Mouse (Mus musculus): ENCODE results near the gene Msl2. TPM values are rescaled to one million over a fixed set of nuclear protein-coding genes. Genes with fewer than 3 reads are reported as not detected.

Gene Msl2
- total RNA-seq, 2 experiments from 2014 or later = 32.1 to 35.0 TPM

DNA sequence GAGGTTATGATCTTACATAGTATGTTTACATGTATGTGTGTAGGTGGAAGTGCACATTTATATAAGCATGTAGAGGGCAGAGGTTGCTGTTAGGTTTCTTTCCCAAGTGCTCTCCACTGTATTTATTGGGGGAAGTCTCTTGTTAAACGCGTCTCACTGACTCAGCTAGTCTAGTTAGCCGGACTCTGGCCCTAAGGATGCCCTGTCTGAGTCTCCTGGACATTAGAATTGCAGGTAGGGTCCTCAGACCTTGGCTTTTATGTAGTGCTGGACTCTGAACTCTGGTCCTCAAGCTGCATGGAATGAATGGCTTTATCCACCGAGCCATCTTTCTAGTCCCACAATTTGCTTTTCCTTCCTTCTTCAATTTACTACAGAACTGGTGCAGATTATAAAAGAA lies 69.7 kb downstream of the Msl2 start:
- DNase-seq (ENCODE audit: low spot score in 2 of 2) = no peak

DNA sequence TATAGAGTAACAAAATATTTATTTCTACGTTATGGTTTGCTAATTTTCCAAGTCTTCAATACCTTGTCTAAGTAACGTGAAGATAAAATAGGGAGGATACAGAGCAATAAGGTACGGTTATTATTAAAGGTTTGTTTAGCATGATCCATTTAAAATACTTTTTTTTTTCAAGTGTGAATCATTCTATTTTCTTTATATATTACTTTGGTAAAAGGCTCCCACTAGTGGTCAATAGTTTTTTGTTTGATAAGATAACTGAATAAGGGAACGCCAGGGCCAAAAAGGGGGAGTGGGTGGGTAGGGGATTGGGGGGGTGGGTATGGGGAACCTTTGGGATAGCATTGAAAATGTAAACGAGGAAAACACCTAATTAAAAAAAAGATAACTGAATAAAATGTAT lies 79.0 kb downstream of the Msl2 start:
- DNase-seq (ENCODE audit: low spot score in 2 of 2) = no peak

Other genes starting within 250 kb of the Msl2 start
- gene Pccb, start 39.2 kb upstream of the Msl2 start, total RNA-seq (2021) = 10 to 100 TPM; 48.9 to 51.4 TPM
- gene Ppp2r3a, start 177.7 kb downstream of the Msl2 start, total RNA-seq (2021) = 100 to 1,000 TPM; 164 to 188 TPM

Measured in gastrocnemius, postnatal 4 days (tissue).